Mouse (Mus musculus): ENCODE results near the gene Fut11. TPM values are rescaled to one million over a fixed set of nuclear protein-coding genes. Genes with fewer than 3 reads are reported as not detected.

Gene Fut11
- polyA plus RNA-seq, 1 experiment: 8.0 TPM

- TF ChIP-seq POLR2A (IDR thresholded peaks at IDR 0.05; ENCODE audit: insufficient read depth, low read length) (no peak), EP300 (IDR thresholded peaks at IDR 0.05; ENCODE audit: insufficient read depth, low read depth, low read length) (no peak), CTCF (IDR thresholded peaks at IDR 0.05; ENCODE audit: low read depth, low read length) (no peak)
- Histone ChIP-seq H3K36me3 (ENCODE audit: control insufficient read depth, insufficient read depth, low read length, poor library complexity, severe bottlenecking) (peaks cover 67% of the 10 kb centered on the region), H3K9me3 (replicated peaks; ENCODE audit: control insufficient read depth, insufficient read depth, low read length, poor library complexity, severe bottlenecking) (no peaks in the 10 kb centered on the region), H3K9ac (ENCODE audit: low read depth, poor library complexity, severe bottlenecking) (no peak overlapping the region), H3K27me3 (ENCODE audit: control insufficient read depth, insufficient read depth, low read length, poor library complexity, severe bottlenecking) (no peaks in the 10 kb centered on the region), H3K4me3 (ENCODE audit: low read depth, low read length) (no peak overlapping the region), H3K4me1 (ENCODE audit: control insufficient read depth, insufficient read depth, low read length) (no peaks in the 10 kb centered on the region), H3K27ac (ENCODE audit: insufficient read depth, low read length) (no peak overlapping the region)
Observed at GRCm38 (mm10) chr14:20682498-20682897, 12.3 kb upstream of the Fut11 start.

DNA sequence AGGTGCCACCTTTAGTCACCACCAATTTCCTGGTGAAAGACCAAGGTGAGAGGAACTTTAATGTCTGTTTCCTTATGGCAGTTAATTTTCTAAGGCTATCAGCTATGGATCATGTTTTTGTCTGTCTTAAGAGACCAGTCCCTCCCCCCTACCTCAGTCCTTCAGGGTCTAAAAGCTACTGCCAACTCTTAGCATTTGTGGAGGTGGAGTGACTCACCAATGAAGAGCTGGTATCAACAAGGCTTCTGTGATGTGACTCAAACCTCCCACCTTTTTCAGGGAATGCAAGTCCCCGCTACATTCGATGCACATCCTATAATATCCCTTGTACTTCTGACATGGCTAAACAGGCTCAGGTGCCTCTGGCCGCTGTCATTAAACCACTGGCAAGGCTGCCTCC is 8.2 kb upstream of the Fut11 start:
- no peaks in the 10 kb centered on the region for H3K4me1 ChIP-seq (ENCODE audit: control insufficient read depth, insufficient read depth, low read length)
- H3K4me3 ChIP-seq (ENCODE audit: low read depth, low read length): no peak overlapping the region
- H3K9me3 ChIP-seq (replicated peaks; ENCODE audit: control insufficient read depth, insufficient read depth, low read length, poor library complexity, severe bottlenecking): no peaks in the 10 kb centered on the region
- H3K27ac ChIP-seq (ENCODE audit: insufficient read depth, low read length): no peak overlapping the region
- TF ChIP-seq CTCF (IDR thresholded peaks at IDR 0.05; ENCODE audit: low read depth, low read length): no peak
- no peak for TF ChIP-seq EP300 (IDR thresholded peaks at IDR 0.05; ENCODE audit: insufficient read depth, low read depth, low read length)
- H3K36me3 ChIP-seq (ENCODE audit: control insufficient read depth, insufficient read depth, low read length, poor library complexity, severe bottlenecking): peaks cover 68% of the 10 kb centered on the region
- H3K27me3 ChIP-seq (ENCODE audit: control insufficient read depth, insufficient read depth, low read length, poor library complexity, severe bottlenecking): no peaks in the 10 kb centered on the region
- no peak overlapping the region for H3K9ac ChIP-seq (ENCODE audit: low read depth, poor library complexity, severe bottlenecking)

DNA sequence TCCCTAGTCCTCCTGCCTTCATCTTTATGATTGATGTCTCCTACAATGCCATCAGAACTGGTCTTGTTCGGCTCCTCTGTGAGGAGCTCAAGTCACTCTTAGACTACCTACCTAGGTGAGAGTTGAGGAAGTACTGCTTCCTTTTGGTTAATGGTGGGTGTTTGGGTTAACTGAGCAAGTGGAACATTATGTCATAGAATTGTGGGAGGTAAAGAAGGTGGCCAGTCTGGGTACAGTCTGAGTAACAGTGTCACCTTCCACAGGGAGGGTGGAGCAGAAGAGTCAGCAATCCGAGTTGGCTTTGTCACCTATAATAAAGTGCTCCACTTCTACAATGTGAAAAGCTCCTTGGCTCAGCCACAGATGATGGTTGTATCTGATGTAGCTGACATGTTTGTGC is 5.8 kb upstream of the Fut11 start:
- Histone ChIP-seq H3K4me3 (ENCODE audit: low read depth, low read length) (no peak overlapping the region), H3K36me3 (ENCODE audit: control insufficient read depth, insufficient read depth, low read length, poor library complexity, severe bottlenecking) (peaks cover 68% of the 10 kb centered on the region), H3K27me3 (ENCODE audit: control insufficient read depth, insufficient read depth, low read length, poor library complexity, severe bottlenecking) (no peaks in the 10 kb centered on the region), H3K9ac (ENCODE audit: low read depth, poor library complexity, severe bottlenecking) (no peak overlapping the region), H3K4me1 (ENCODE audit: control insufficient read depth, insufficient read depth, low read length) (no peaks in the 10 kb centered on the region), H3K9me3 (replicated peaks; ENCODE audit: control insufficient read depth, insufficient read depth, low read length, poor library complexity, severe bottlenecking) (no peaks in the 10 kb centered on the region), H3K27ac (ENCODE audit: insufficient read depth, low read length) (no peak overlapping the region)
- TF ChIP-seq EP300 (IDR thresholded peaks at IDR 0.05; ENCODE audit: insufficient read depth, low read depth, low read length): no peak
- TF ChIP-seq CTCF (IDR thresholded peaks at IDR 0.05; ENCODE audit: low read depth, low read length): no peak
- TF ChIP-seq POLR2A (IDR thresholded peaks at IDR 0.05; ENCODE audit: insufficient read depth, low read length): no peak

DNA sequence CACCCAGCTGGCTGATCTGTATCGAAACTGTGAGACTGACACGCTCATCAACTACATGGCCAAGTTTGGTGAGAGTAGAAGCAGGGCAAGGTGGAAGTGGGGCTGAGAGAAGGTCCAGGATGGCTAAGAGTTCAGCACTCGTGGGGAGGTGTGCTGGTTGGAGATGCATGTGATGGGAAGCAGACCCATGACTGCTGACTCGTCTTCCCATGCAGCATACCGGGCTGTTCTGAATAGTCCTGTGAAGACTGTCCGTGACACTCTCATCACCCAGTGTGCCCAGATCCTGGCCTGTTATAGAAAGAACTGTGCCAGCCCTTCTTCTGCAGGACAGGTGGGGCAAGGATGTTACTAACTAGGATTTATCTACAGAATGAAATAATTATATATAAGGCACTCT is 3.0 kb upstream of the Fut11 start:
- H3K36me3 ChIP-seq (ENCODE audit: control insufficient read depth, insufficient read depth, low read length, poor library complexity, severe bottlenecking): peaks cover 51% of the 10 kb centered on the region
- no peak overlapping the region for H3K9ac ChIP-seq (ENCODE audit: low read depth, poor library complexity, severe bottlenecking)
- TF ChIP-seq EP300 (IDR thresholded peaks at IDR 0.05; ENCODE audit: insufficient read depth, low read depth, low read length) (no peak), POLR2A (IDR thresholded peaks at IDR 0.05; ENCODE audit: insufficient read depth, low read length) (no peak), CTCF (IDR thresholded peaks at IDR 0.05; ENCODE audit: low read depth, low read length) (no peak)
- no peaks in the 10 kb centered on the region for H3K4me1 ChIP-seq (ENCODE audit: control insufficient read depth, insufficient read depth, low read length)
- no peaks in the 10 kb centered on the region for H3K9me3 ChIP-seq (replicated peaks; ENCODE audit: control insufficient read depth, insufficient read depth, low read length, poor library complexity, severe bottlenecking)
- no peak overlapping the region for H3K4me3 ChIP-seq (ENCODE audit: low read depth, low read length)
- no peaks in the 10 kb centered on the region for H3K27me3 ChIP-seq (ENCODE audit: control insufficient read depth, insufficient read depth, low read length, poor library complexity, severe bottlenecking)
- H3K27ac ChIP-seq (ENCODE audit: insufficient read depth, low read length): no peak overlapping the region

DNA sequence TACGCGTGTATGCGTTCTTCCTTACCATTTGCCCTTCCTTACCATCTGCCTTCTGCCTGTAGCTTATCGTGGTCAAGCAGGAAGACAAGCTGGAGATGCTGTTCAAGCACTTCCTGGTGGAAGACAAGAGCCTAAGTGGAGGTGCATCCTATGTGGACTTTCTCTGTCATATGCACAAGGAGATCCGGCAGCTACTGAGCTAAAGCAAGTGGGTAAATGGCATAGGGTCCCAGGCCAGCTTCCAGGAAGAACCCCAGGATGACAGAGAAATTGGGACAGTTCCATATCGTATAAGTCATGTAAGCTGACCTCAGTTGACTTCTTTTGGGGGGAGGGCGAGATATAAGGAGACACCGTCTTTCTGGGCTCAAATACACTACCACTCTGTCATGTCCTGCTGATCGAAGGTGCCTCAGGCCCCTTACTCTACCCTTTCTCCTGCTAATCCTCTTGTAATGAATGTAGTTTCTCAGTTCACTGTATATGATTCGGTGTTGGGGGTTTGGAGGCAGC is 1.1 kb upstream of the Fut11 start:
- no peak overlapping the region for H3K27ac ChIP-seq (ENCODE audit: insufficient read depth, low read length)
- no peak overlapping the region for H3K9ac ChIP-seq (ENCODE audit: low read depth, poor library complexity, severe bottlenecking)
- no peak overlapping the region for H3K4me3 ChIP-seq (ENCODE audit: low read depth, low read length)
- no peaks in the 10 kb centered on the region for H3K27me3 ChIP-seq (ENCODE audit: control insufficient read depth, insufficient read depth, low read length, poor library complexity, severe bottlenecking)
- no peaks in the 10 kb centered on the region for H3K9me3 ChIP-seq (replicated peaks; ENCODE audit: control insufficient read depth, insufficient read depth, low read length, poor library complexity, severe bottlenecking)
- H3K4me1 ChIP-seq (ENCODE audit: control insufficient read depth, insufficient read depth, low read length): no peaks in the 10 kb centered on the region
- no peak for TF ChIP-seq POLR2A (IDR thresholded peaks at IDR 0.05; ENCODE audit: insufficient read depth, low read length)
- no peak for TF ChIP-seq EP300 (IDR thresholded peaks at IDR 0.05; ENCODE audit: insufficient read depth, low read depth, low read length)
- no peak for TF ChIP-seq CTCF (IDR thresholded peaks at IDR 0.05; ENCODE audit: low read depth, low read length)
- H3K36me3 ChIP-seq (ENCODE audit: control insufficient read depth, insufficient read depth, low read length, poor library complexity, severe bottlenecking): peaks cover 38% of the 10 kb centered on the region

DNA sequence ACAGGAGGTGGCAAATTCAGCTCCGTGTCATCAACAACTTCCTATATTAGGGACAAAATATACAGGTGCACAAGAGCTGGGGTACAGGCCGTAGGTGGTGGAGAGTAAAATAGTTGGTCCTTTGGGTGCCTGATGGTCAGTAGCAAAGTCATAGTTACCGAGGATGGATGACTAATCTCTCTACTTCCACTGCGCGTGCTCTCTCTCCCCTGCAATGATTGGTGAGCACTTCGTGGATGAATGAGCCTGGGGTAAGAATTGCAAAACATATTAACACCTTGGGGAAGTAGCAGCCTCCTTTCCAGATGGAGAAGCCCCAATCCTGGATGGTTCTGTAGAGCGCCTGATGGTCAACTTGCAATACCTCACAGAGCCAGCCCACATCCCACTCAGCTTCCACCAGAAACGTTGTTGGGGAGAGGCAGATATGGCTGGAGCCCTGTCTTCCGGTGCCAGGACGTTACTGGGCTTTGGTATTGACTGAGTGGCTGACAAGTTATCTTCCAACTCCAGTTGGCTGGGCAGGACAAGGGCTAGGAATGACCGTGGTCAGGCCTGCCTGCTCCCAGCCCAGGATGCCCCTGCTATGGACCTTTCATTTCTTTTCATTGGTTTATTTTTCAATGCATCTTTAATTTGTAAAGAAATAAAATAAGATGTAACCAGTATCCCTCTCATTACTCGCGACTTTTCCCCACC is 434 bp upstream of the Fut11 start:
- Histone ChIP-seq H3K4me1 (ENCODE audit: control insufficient read depth, insufficient read depth, low read length) (no peaks in the 10 kb centered on the region), H3K27ac (ENCODE audit: insufficient read depth, low read length) (no peak overlapping the region), H3K36me3 (ENCODE audit: control insufficient read depth, insufficient read depth, low read length, poor library complexity, severe bottlenecking) (peaks cover 33% of the 10 kb centered on the region), H3K9me3 (replicated peaks; ENCODE audit: control insufficient read depth, insufficient read depth, low read length, poor library complexity, severe bottlenecking) (no peaks in the 10 kb centered on the region), H3K27me3 (ENCODE audit: control insufficient read depth, insufficient read depth, low read length, poor library complexity, severe bottlenecking) (no peaks in the 10 kb centered on the region), H3K4me3 (ENCODE audit: low read depth, low read length) (peak overlapping the region; percentile 60), H3K9ac (ENCODE audit: low read depth, poor library complexity, severe bottlenecking) (peak overlapping the region; percentile 47)
- TF ChIP-seq CTCF (IDR thresholded peaks at IDR 0.05; ENCODE audit: low read depth, low read length): no peak
- no peak for TF ChIP-seq POLR2A (IDR thresholded peaks at IDR 0.05; ENCODE audit: insufficient read depth, low read length)
- no peak for TF ChIP-seq EP300 (IDR thresholded peaks at IDR 0.05; ENCODE audit: insufficient read depth, low read depth, low read length)

All from ES-Bruce4 (cell line).